Mouse (Mus musculus) ovary, adult 10 weeks (tissue): ENCODE data around the gene Mest. TPM values are rescaled to one million over a fixed set of nuclear protein-coding genes. Genes with fewer than 3 reads are reported as not detected.

ENCODE experiments used
- polyA plus RNA-seq: library from polyadenylated mRNA; stranded (reverse); fragments of 350-450 nt; fragmentation: Illumina TruSeq; extraction: RNeasy Lipid Tissue Mini Kit (QIAGEN cat#74804); gene quantifications from one replicate; pipeline ENCODE4 v1.2.3, GENCODE M21; 2014

Mest gene
- 38.5 TPM for polyA plus RNA-seq

DNA sequence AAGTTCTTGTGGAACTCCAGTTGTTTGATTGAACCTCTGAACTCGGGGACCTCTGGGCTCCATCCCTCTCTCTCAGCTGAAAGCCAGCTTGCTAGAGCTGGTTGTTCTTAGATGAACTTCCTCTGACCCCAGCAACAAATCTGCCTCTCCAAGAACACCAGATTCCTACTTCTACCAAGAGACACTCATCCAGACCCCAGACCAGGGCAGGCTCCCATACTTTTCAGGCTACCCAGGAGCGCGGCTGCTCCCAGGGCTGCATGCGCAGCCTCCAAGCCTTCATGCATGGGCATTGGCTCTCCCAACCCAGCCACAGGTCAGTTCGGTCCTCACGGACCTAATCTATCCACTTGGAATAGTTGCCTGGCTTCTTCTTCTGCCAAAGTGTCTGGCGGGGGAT, at the start of gene Mest:
Mest (plus strand) TSS at position 217 of the 400 bp plus-strand sequence.

DNA sequence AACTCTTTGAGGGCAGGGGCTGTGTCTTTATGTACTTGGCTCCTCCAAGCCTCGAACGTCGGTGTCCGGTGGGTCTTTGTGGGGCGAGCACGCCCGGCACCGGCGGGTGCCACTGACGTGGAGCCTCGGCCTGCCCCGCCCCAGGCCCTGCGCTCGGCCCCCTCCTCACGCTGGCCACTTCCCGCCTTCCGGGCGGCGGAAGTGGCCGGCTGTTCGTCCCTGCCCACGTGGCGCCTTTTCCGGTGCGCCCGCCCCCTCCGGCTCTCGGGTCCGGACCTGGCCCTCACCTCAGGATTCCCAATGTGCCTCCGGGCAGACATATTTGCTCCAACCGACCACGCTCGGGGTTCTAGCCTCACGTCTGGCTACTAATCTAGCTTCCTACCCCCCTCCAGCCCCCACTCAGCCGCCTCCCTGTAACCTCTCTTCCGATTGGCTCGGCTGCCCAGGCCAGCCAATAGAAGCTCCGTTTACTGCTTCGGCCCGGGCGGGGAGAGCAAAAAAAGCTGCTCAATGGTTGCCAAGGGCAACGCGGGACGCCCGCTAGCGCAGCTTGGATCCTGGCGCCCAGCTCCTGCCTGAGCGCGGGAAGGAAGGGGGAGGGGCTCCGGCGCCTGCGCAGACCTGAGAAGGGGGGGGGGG, 29.9 kb upstream of the Mest start, which contains the start of gene Cep41:
Cep41 (minus strand) TSS at position 400 of the 642 bp plus-strand sequence.

Other genes starting within 250 kb of the Mest start
- gene Tmem209, start 213.8 kb upstream of the Mest start, polyA plus RNA-seq = 97.8 TPM
- 0.34 TPM for gene Ssmem1, start 213.7 kb upstream of the Mest start, polyA plus RNA-seq
- gene Cpa2, start 182.0 kb upstream of the Mest start, polyA plus RNA-seq = 1.8 TPM
- gene Cpa4, start 155.2 kb upstream of the Mest start, polyA plus RNA-seq = not detected
- not detected for gene Cpa5, start 112.5 kb upstream of the Mest start, polyA plus RNA-seq
- 0.88 TPM for gene Cpa1, start 84.3 kb upstream of the Mest start, polyA plus RNA-seq
- gene Cep41, start 29.8 kb upstream of the Mest start, polyA plus RNA-seq = 18.6 TPM
- gene Copg2, start 173.2 kb downstream of the Mest start, polyA plus RNA-seq = 63.3 TPM
- gene Tsga13, start 192.0 kb downstream of the Mest start, polyA plus RNA-seq = not detected
- not detected for gene Klf14, start 235.5 kb downstream of the Mest start, polyA plus RNA-seq